Mouse (Mus musculus) cerebellum, adult 2 months (tissue): ENCODE data around the gene Sox9. TPM values are rescaled to one million over a fixed set of nuclear protein-coding genes. Genes with fewer than 3 reads are reported as not detected.

Experiments used
- DNase-seq, 2 experiments: peaks; one replicate each; pipeline ENCODE4 v3.0.0; 2021
- H3K27ac ChIP-seq: fragments of 200-500 bp; 2 replicates; pipeline ENCODE4 v1.5.1; 2012; ENCODE audit warnings: low read length, control low read depth, inconsistent platforms; ENCODE audit not compliant: insufficient read depth
- H3K27me3 ChIP-seq: fragments of 200-500 bp; 2 replicates; pipeline ENCODE4 v1.6.1; 2012; ENCODE audit warnings: inconsistent platforms, mild to moderate bottlenecking, low read length, moderate library complexity; ENCODE audit not compliant: control insufficient read depth, insufficient read depth
- H3K4me1 ChIP-seq: fragments of 200-500 bp; 2 replicates; pipeline ENCODE4 v1.6.1; 2011; ENCODE audit warnings: low read length; ENCODE audit not compliant: control insufficient read depth, insufficient read depth
- H3K4me3 ChIP-seq: fragments of 200-500 bp; replicated peaks from 2 replicates; pipeline ENCODE3; 2011; ENCODE audit warnings: mild to moderate bottlenecking, low read depth, low read length, control low read depth; ENCODE audit not compliant: insufficient read depth
- CTCF ChIP-seq: fragments of 200-500 bp; IDR thresholded peaks from 2 replicates; pipeline ENCODE4 v1.5.1; 2011; ENCODE audit warnings: low read depth, mild to moderate bottlenecking, control low read depth, low read length, moderate library complexity, borderline replicate concordance; ENCODE audit not compliant: insufficient read depth
- POLR2A ChIP-seq: fragments of 200-500 bp; IDR thresholded peaks from 2 replicates; pipeline ENCODE4 v1.6.1; 2011; ENCODE audit warnings: low read length, control low read depth, borderline replicate concordance; ENCODE audit not compliant: insufficient read depth
- WGBS: fragments of 180-500 bp; shearing (Covaris S2); methylation state at CpG from one replicate; pipeline ENCODE4 v1.1.7; 2018; 5-methylcytosine and 5-hydroxymethylcytosine counted together
- polyA plus RNA-seq: library from polyadenylated mRNA; depleted of rRNA; stranded (reverse); fragments of >200 nt; gene quantifications from 2 replicates; pipeline ENCODE4 v1.2.3, GENCODE M21; 2012

The Sox9 gene
- polyA plus RNA-seq, 1 experiment = 20.2 TPM

GRCm38 (mm10) chr11:112801189-112801818 lies 19.3 kb downstream of the Sox9 start:
- H3K27ac ChIP-seq = no peak overlapping the region
- TF ChIP-seq POLR2A = no peak
- TF ChIP-seq CTCF = no peak
- 39% methylated on average over 4 of the region's 4 CpGs for WGBS
- no peaks in the 10 kb centered on the region for H3K27me3 ChIP-seq
- no peak for DNase-seq
- no peak overlapping the region for H3K4me3 ChIP-seq
- H3K4me1 ChIP-seq = 0 out of 2 replicates have a peak, but pooled peaks cover 9% of the 10 kb centered on the region

GRCm38 (mm10) chr11:112807838-112808506 lies 25.9 kb downstream of the Sox9 start:
- TF ChIP-seq POLR2A (no peak), CTCF (no peak)
- WGBS = 90% methylated on average over 8 of the region's 8 CpGs
- Histone ChIP-seq H3K27me3 (no peaks in the 10 kb centered on the region; the same call in 1 of the 2 replicates), H3K27ac (no peak overlapping the region), H3K4me1 (peaks cover 12% of the 10 kb centered on the region), H3K4me3 (no peak overlapping the region)
- no peak for DNase-seq

- no peak overlapping the region for H3K27ac ChIP-seq
- H3K27me3 ChIP-seq = no peaks in the 10 kb centered on the region; the same call in 1 of the 2 replicates
- peaks cover 12% of the 10 kb centered on the region for H3K4me1 ChIP-seq
- whole genome bisulfite sequencing = 3% methylated on average over 17 of the region's 17 CpGs
- no peak for TF ChIP-seq CTCF
- H3K4me3 ChIP-seq = peak overlapping the region; percentile 46
- peak; percentile 13 to 35 for DNase-seq
Measured at GRCm38 (mm10) chr11:112810447-112811151, 28.6 kb downstream of the Sox9 start.

GRCm38 (mm10) chr11:112811152-112811871 lies 29.3 kb downstream of the Sox9 start:
- DNase-seq = peak; percentile 19 to 57
- 1% methylated on average over 19 of the region's 19 CpGs for WGBS
- peak overlapping the region; percentile 3 for H3K4me3 ChIP-seq
- no peaks in the 10 kb centered on the region; the same call in 1 of the 2 replicates for H3K27me3 ChIP-seq
- TF ChIP-seq POLR2A (no peak), CTCF (no peak)
- H3K4me1 ChIP-seq = peaks cover 12% of the 10 kb centered on the region
- H3K27ac ChIP-seq = no peak overlapping the region

- H3K27me3 ChIP-seq = no peaks in the 10 kb centered on the region; the same call in 1 of the 2 replicates
- 6% methylated on average over 14 of the region's 14 CpGs for WGBS
- H3K4me3 ChIP-seq = no peak overlapping the region
- H3K27ac ChIP-seq = no peak overlapping the region
- peaks cover 8% of the 10 kb centered on the region for H3K4me1 ChIP-seq
- TF ChIP-seq POLR2A = no peak
- TF ChIP-seq CTCF = no peak
- DNase-seq = peak in 1 of 2 experiments; percentile 20
Measured at GRCm38 (mm10) chr11:112817829-112818650, 36.0 kb downstream of the Sox9 start.

GRCm38 (mm10) chr11:112818651-112819270 lies 36.7 kb downstream of the Sox9 start:
- Histone ChIP-seq H3K27me3 (no peaks in the 10 kb centered on the region; the same call in 1 of the 2 replicates), H3K4me3 (no peak overlapping the region), H3K27ac (no peak overlapping the region), H3K4me1 (peaks cover 8% of the 10 kb centered on the region)
- DNase-seq = no peak
- TF ChIP-seq POLR2A (no peak), CTCF (no peak)
- WGBS = 36% methylated on average over 7 of the region's 7 CpGs
